Mouse (Mus musculus) midbrain, postnatal 0 days (tissue): ENCODE data around the gene Rps6kb2. TPM values are rescaled to one million over a fixed set of nuclear protein-coding genes. Genes with fewer than 3 reads are reported as not detected.

Source experiments
- ATAC-seq: fragments of 200-750 bp; cut with Nextera tagmentation; 2 replicates; pipeline ENCODE4 v1.8.0; 2017; ENCODE audit warnings: moderate number of reproducible peaks, mild to moderate bottlenecking, moderate TSS enrichment, moderate library complexity; ENCODE audit not compliant: low FRiP score
- DNase-seq: peaks from one replicate; pipeline ENCODE4 v3.0.0-alpha.2; 2015; ENCODE audit warnings: low spot score
- H3K27ac ChIP-seq: fragments of 300-500 bp; sonication (generic); 2 replicates; pipeline ENCODE4 v1.5.1; 2014; ENCODE audit warnings: low read depth, mild to moderate bottlenecking, low read length, mixed read lengths
- H3K27me3 ChIP-seq: fragments of 300-500 bp; sonication (generic); 2 replicates; pipeline ENCODE4 v1.6.1; 2014; ENCODE audit warnings: low read length, control low read depth, mixed read lengths; ENCODE audit not compliant: insufficient read depth
- H3K36me3 ChIP-seq: fragments of 300-500 bp; sonication (generic); 2 replicates; pipeline ENCODE4 v1.6.1; 2014; ENCODE audit warnings: low read length, control low read depth, mixed read lengths; ENCODE audit not compliant: insufficient read depth
- H3K4me1 ChIP-seq: fragments of 300-500 bp; sonication (generic); 2 replicates; pipeline ENCODE4 v1.6.1; 2014; ENCODE audit warnings: mild to moderate bottlenecking, control low read depth, antibody characterized with exemption, low read length, mixed read lengths; ENCODE audit not compliant: insufficient read depth
- H3K4me2 ChIP-seq: fragments of 300-500 bp; sonication (generic); 2 replicates; pipeline ENCODE4 v1.6.1; 2014; ENCODE audit warnings: low read depth, mild to moderate bottlenecking, low read length, mixed read lengths; ENCODE audit not compliant: poor library complexity, severe bottlenecking
- H3K4me3 ChIP-seq: fragments of 300-500 bp; sonication (generic); 2 replicates; pipeline ENCODE4 v1.5.1; 2014; ENCODE audit warnings: low read depth, mild to moderate bottlenecking, low read length, moderate library complexity
- H3K9ac ChIP-seq: fragments of 300-500 bp; sonication (generic); replicated peaks from 2 replicates; pipeline ENCODE4 v1.6.1; 2014; ENCODE audit warnings: mild to moderate bottlenecking, low read length, moderate library complexity, mixed read lengths; ENCODE audit not compliant: poor library complexity, severe bottlenecking
- H3K9me3 ChIP-seq: fragments of 300-500 bp; sonication (generic); 2 replicates; pipeline ENCODE4 v1.6.1; 2016; ENCODE audit warnings: low read length, control low read depth
- CTCF ChIP-seq: IDR thresholded peaks from 2 replicates; pipeline ENCODE4 v1.5.1; 2016; ENCODE audit warnings: antibody characterized with exemption, mild to moderate bottlenecking
- WGBS: fragments of 180-500 bp; shearing (Covaris S2); extraction: QIAGEN DNeasy Blood & Tissue Kit; methylation state at CpG from one replicate; pipeline ENCODE4 v1.1.7; 2014; 5-methylcytosine and 5-hydroxymethylcytosine counted together
- polyA plus RNA-seq: library from polyadenylated mRNA; unstranded; fragments of >200 nt; fragmentation: Nextera tagmentation; extraction: Ambion mirVana; gene quantifications from 2 replicates; pipeline ENCODE4 v1.2.1, GENCODE M21; 2015
- total RNA-seq: library from RNA; depleted of rRNA; stranded (reverse); fragments of >200 nt; gene quantifications from 2 replicates; pipeline ENCODE4 v1.2.3, GENCODE M21; 2014; rRNA removed

Rps6kb2 gene
- total RNA-seq = 23.5 and 25.2 TPM in 2 replicates
- 58.2 and 62.8 TPM in 2 replicates for polyA plus RNA-seq

GRCm38 (mm10) chr19:4162646-4163542 is at the start of gene Rps6kb2:
TSS of gene Rps6kb2 (minus strand) at chr19:4163354.
- WGBS = 6% methylated on average over 42 of the region's 42 CpGs
- peak; percentile 99 for DNase-seq
- peak; percentile 86 for ATAC-seq
- Histone ChIP-seq H3K4me1 (peaks cover 6% of the 10 kb centered on the region; the same call in 1 of the 2 replicates), H3K9ac (peak within 1 kb of the TSS; percentile 76), H3K9me3 (no peaks in the 10 kb centered on the region), H3K36me3 (peaks cover 32% of the 10 kb centered on the region), H3K27ac (peak within 1 kb of the TSS; percentile 71), H3K4me3 (peak within 1 kb of the TSS; percentile 69), H3K4me2 (peak within 1 kb of the TSS; percentile 91), H3K27me3 (no peaks in the 10 kb centered on the region)
- TF ChIP-seq CTCF = no peak

- TF ChIP-seq CTCF = no peak
- H3K9ac ChIP-seq = no peak overlapping the region
- H3K4me3 ChIP-seq = no peak overlapping the region
- no peak for DNase-seq
- 25% methylated on average over 4 of the region's 4 CpGs for WGBS
- peaks cover 7% of the 10 kb centered on the region; the same call in 1 of the 2 replicates for H3K4me1 ChIP-seq
- H3K27ac ChIP-seq = no peak overlapping the region
- peaks cover 42% of the 10 kb centered on the region for H3K27me3 ChIP-seq
- no peaks in the 10 kb centered on the region for H3K36me3 ChIP-seq
- H3K9me3 ChIP-seq = no peaks in the 10 kb centered on the region
- H3K4me2 ChIP-seq = no peak overlapping the region
- ATAC-seq = no peak
Observed at GRCm38 (mm10) chr19:4211891-4212588, 48.9 kb upstream of the Rps6kb2 start.

GRCm38 (mm10) chr19:4208563-4208962 is 45.4 kb upstream of the Rps6kb2 start:
- no peak overlapping the region for H3K27ac ChIP-seq
- 75% methylated on average over 5 of the region's 5 CpGs for whole genome bisulfite sequencing
- ATAC-seq (no peak), DNase-seq (no peak)
- no peak overlapping the region for H3K4me3 ChIP-seq
- H3K27me3 ChIP-seq = peaks cover 24% of the 10 kb centered on the region
- TF ChIP-seq CTCF = no peak
- no peaks in the 10 kb centered on the region for H3K36me3 ChIP-seq
- H3K4me2 ChIP-seq = no peak overlapping the region
- no peaks in the 10 kb centered on the region for H3K4me1 ChIP-seq
- H3K9ac ChIP-seq = no peak overlapping the region
- no peaks in the 10 kb centered on the region for H3K9me3 ChIP-seq

GRCm38 (mm10) chr19:4206971-4207370 is 43.8 kb upstream of the Rps6kb2 start:
- WGBS = 3% methylated on average over 2 of the region's 2 CpGs
- no peak overlapping the region for H3K4me3 ChIP-seq
- H3K9me3 ChIP-seq = no peaks in the 10 kb centered on the region
- H3K9ac ChIP-seq = no peak overlapping the region
- no peaks in the 10 kb centered on the region for H3K36me3 ChIP-seq
- H3K4me1 ChIP-seq = peaks cover 3% of the 10 kb centered on the region; the same call in 1 of the 2 replicates
- no peak overlapping the region for H3K27ac ChIP-seq
- TF ChIP-seq CTCF = peak; percentile 90
- H3K4me2 ChIP-seq = no peak overlapping the region
- no peak for ATAC-seq
- peak; percentile 66 for DNase-seq
- H3K27me3 ChIP-seq = peaks cover 12% of the 10 kb centered on the region

- H3K4me1 ChIP-seq = peaks cover 10% of the 10 kb centered on the region
- DNase-seq (no peak), ATAC-seq (no peak)
- H3K9me3 ChIP-seq = no peaks in the 10 kb centered on the region
- peaks cover 4% of the 10 kb centered on the region; the same call in 1 of the 2 replicates for H3K27me3 ChIP-seq
- TF ChIP-seq CTCF = 0 out of 2 replicates have a peak, but pooled peaks have one; percentile 13
- 62% methylated on average over 4 of the region's 4 CpGs for WGBS
- no peaks in the 10 kb centered on the region for H3K36me3 ChIP-seq
- H3K9ac ChIP-seq = no peak overlapping the region
- H3K4me2 ChIP-seq = no peak overlapping the region
- H3K27ac ChIP-seq = no peak overlapping the region
- H3K4me3 ChIP-seq = no peak overlapping the region
Observed at GRCm38 (mm10) chr19:4204889-4205288, 41.7 kb upstream of the Rps6kb2 start.
